Mouse (Mus musculus): Measurements from ENCODE around the gene Fam118b. TPM values are rescaled to one million over a fixed set of nuclear protein-coding genes. Genes with fewer than 3 reads are reported as not detected.

The Fam118b gene
- total and polyA plus RNA-seq, 3 experiments = 23.4 to 30.9 TPM; not detected in 1

DNA sequence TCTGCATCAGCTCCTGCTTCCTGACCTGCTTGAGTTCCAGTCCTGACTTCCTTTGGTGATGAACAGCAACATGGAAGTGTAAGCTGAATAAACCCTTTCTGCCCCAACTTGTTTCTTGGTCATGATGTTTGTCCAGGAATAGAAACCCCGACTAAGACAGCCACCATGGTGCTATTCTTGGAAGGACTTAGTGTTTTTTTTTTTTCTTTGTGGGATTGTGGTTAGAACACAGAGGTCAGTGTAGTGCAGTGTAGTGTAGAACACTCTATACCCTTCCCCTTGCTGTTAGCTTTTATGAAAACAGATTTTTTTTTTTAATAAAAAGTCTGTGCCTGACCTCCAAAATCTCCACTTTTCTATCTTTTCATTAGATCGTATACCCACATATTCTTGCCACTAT is 84.8 kb downstream of the Fam118b start:
- Histone ChIP-seq H3K79me2 (ENCODE audit: control insufficient read depth, insufficient read depth, low read length, poor library complexity) (no peaks in the 10 kb centered on the region), H3K4me3 (ENCODE audit: control insufficient read depth in 1 of 2, insufficient read depth in 1 of 2, low read depth in 2 of 2, low read length in 2 of 2) (no peak overlapping the region), H3K36me3 (ENCODE audit: control insufficient read depth in 1 of 2, insufficient read depth in 2 of 2, low read length in 2 of 2) (peaks cover 0 to 15% of the 10 kb centered on the region in 2 experiments; a peak in 2 of 4 replicates), H3K27me3 (ENCODE audit: control insufficient read depth in 1 of 2, insufficient read depth in 2 of 2, low read length in 2 of 2) (no peaks in the 10 kb centered on the region), H3K9me3 (replicated peaks; ENCODE audit: insufficient read depth, low read length) (no peaks in the 10 kb centered on the region), H3K4me1 (ENCODE audit: control insufficient read depth in 1 of 2, insufficient read depth in 2 of 2, low read length in 2 of 2) (peaks cover 9 to 13% of the 10 kb centered on the region in 2 experiments; a peak in 3 of 4 replicates), H3K9ac (ENCODE audit: control insufficient read depth, low read depth, low read length, poor library complexity, severe bottlenecking) (no peak overlapping the region), H3K27ac (ENCODE audit: control insufficient read depth, low read depth, low read length) (no peak overlapping the region)
- TF ChIP-seq SIN3A (IDR thresholded peaks at IDR 0.05; ENCODE audit: low read length) (0 out of 2 replicates have a peak, but pooled peaks have one; percentile 8), TCF12 (IDR thresholded peaks at IDR 0.05; ENCODE audit: low read depth, low read length) (no peak)
- DNase-seq (ENCODE audit: low read depth, low spot score) = no peak

- TF ChIP-seq MAFK (IDR thresholded peaks at IDR 0.05; ENCODE audit: borderline replicate concordance, low read depth, low read length) (no peak), ZC3H11A (IDR thresholded peaks at IDR 0.05; ENCODE audit: low read depth, low read length) (no peak), RCOR1 (IDR thresholded peaks at IDR 0.05; ENCODE audit: low read depth, low read length) (no peak), SMC3 (IDR thresholded peaks at IDR 0.05; ENCODE audit: low read depth, low read length) (no peak), TBP (IDR thresholded peaks at IDR 0.05; ENCODE audit: low read depth, low read length) (no peak)
- peak overlapping the region; percentile 69 to 85 for H3K4me3 ChIP-seq (ENCODE audit: control insufficient read depth in 1 of 2, insufficient read depth in 1 of 2, low read depth in 2 of 2, low read length in 2 of 2)
- H3K9ac ChIP-seq (ENCODE audit: control insufficient read depth, low read depth, low read length, poor library complexity, severe bottlenecking) = peak overlapping the region; percentile 45
- H3K9me3 ChIP-seq (replicated peaks; ENCODE audit: insufficient read depth, low read length) = no peaks in the 10 kb centered on the region
- no peak for DNase-seq (ENCODE audit: low read depth, low spot score)
- H3K79me2 ChIP-seq (ENCODE audit: control insufficient read depth, insufficient read depth, low read length, poor library complexity) = peaks cover 12% of the 10 kb centered on the region
- peaks cover 0 to 9% of the 10 kb centered on the region in 2 experiments; a peak in 2 of 4 replicates for H3K36me3 ChIP-seq (ENCODE audit: control insufficient read depth in 1 of 2, insufficient read depth in 2 of 2, low read length in 2 of 2)
- peaks cover 0 to 4% of the 10 kb centered on the region in 2 experiments; a peak in 1 of 4 replicates for H3K4me1 ChIP-seq (ENCODE audit: control insufficient read depth in 1 of 2, insufficient read depth in 2 of 2, low read length in 2 of 2)
- no peak overlapping the region for H3K27ac ChIP-seq (ENCODE audit: control insufficient read depth, low read depth, low read length)
- no peaks in the 10 kb centered on the region for H3K27me3 ChIP-seq (ENCODE audit: control insufficient read depth in 1 of 2, insufficient read depth in 2 of 2, low read length in 2 of 2)
Measured at GRCm38 (mm10) chr9:35176124-35176659, 91.4 kb downstream of the Fam118b start.

DNA sequence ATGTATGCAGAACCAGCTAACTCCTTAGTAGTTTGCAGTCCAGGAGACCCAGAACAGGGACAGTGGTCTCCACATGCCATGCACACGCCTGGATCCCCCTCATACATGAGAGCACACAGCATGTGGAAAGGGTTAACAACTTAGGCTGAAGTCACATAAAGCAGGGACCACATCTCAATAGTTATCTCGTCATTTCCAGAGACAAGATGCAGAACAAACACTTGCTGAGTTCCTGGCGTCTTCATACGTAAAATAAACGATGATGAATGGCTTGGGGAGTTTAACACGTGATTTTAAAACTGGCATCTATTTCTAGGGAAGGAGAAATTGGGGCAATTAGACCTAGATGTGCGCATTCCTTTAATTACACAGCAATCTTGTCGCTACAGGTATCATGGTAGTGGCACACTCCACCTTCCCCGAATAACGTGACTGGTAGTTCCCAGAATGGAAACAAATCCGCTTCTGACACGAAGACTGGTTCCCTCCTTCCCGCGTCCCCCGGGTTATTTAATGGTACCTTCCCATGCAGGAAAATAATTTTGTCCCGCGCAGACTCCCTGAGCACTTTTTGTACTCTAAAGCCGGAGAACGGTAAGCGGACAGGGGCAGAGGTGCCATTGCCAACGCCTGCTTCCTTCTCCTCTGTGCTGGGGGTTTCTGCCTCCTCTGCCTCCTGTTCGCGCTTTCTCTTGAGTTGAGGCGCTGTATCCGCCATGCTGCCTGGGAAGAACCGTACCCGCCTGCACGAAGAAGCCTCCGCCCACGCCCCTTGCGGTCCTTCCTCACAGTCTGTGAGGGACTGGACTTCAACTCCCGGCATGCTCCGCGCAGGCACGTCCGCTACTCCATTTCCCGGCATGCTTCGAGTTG is 92.1 kb downstream of the Fam118b start, which contains the start of gene Dcps:
Gene Dcps, minus strand, starts transcription at position 811 of the 873 bp plus-strand sequence.
- H3K4me3 ChIP-seq (ENCODE audit: control insufficient read depth in 1 of 2, insufficient read depth in 1 of 2, low read depth in 2 of 2, low read length in 2 of 2) = peak within 1 kb of the TSS; percentile 69 to 85
- DNase-seq (ENCODE audit: low read depth, low spot score) = peak; percentile 95
- peak within 1 kb of the TSS; percentile 86 for H3K9ac ChIP-seq (ENCODE audit: control insufficient read depth, low read depth, low read length, poor library complexity, severe bottlenecking)
- H3K27me3 ChIP-seq (ENCODE audit: control insufficient read depth in 1 of 2, insufficient read depth in 2 of 2, low read length in 2 of 2) = no peaks in the 10 kb centered on the region
- no peaks in the 10 kb centered on the region for H3K9me3 ChIP-seq (replicated peaks; ENCODE audit: insufficient read depth, low read length)
- peaks cover 0 to 4% of the 10 kb centered on the region in 2 experiments; a peak in 1 of 4 replicates for H3K4me1 ChIP-seq (ENCODE audit: control insufficient read depth in 1 of 2, insufficient read depth in 2 of 2, low read length in 2 of 2)
- H3K27ac ChIP-seq (ENCODE audit: control insufficient read depth, low read depth, low read length) = peak within 1 kb of the TSS; percentile 88
- peaks cover 12% of the 10 kb centered on the region for H3K79me2 ChIP-seq (ENCODE audit: control insufficient read depth, insufficient read depth, low read length, poor library complexity)
- H3K36me3 ChIP-seq (ENCODE audit: control insufficient read depth in 1 of 2, insufficient read depth in 2 of 2, low read length in 2 of 2) = peaks cover 0 to 9% of the 10 kb centered on the region in 2 experiments; a peak in 2 of 4 replicates
- TF ChIP-seq ETS1 (IDR thresholded peaks at IDR 0.05; ENCODE audit: low read depth, low read length) = peak; percentile 56; the same call in 1 of the 2 replicates
- no peak for TF ChIP-seq UBTF (IDR thresholded peaks at IDR 0.05; ENCODE audit: borderline replicate concordance, insufficient read depth, low read depth, low read length)
- TF ChIP-seq MYB (IDR thresholded peaks at IDR 0.05; ENCODE audit: low read depth, low read length) = no peak
- peak; percentile 88 for TF ChIP-seq MYC (IDR thresholded peaks at IDR 0.05; ENCODE audit: low read depth, low read length)
- peak; percentile 32 to 35; a peak in 2 of 4 replicates for TF ChIP-seq EP300 (IDR thresholded peaks at IDR 0.05; ENCODE audit: low read depth in 1 of 2, low read length in 2 of 2)
- peak; percentile 60; the same call in 1 of the 2 replicates for TF ChIP-seq BHLHE40 (IDR thresholded peaks at IDR 0.05; ENCODE audit: borderline replicate concordance, low read depth, low read length)
- no peak for TF ChIP-seq POLR2AphosphoS5 (IDR thresholded peaks at IDR 0.05; ENCODE audit: borderline replicate concordance, low read depth, low read length)
- TF ChIP-seq MEF2A (IDR thresholded peaks at IDR 0.05; ENCODE audit: extremely low read depth, insufficient replicate concordance, low read depth, low read length, poor library complexity, severe bottlenecking) = no peak
- TF ChIP-seq GABPA (IDR thresholded peaks at IDR 0.05; ENCODE audit: low read depth, low read length) = no peak
- TF ChIP-seq MAZ (IDR thresholded peaks at IDR 0.05; ENCODE audit: low read depth, low read length) = no peak
- peak; percentile 75 for TF ChIP-seq MAX (IDR thresholded peaks at IDR 0.05; ENCODE audit: low read length)
- no peak for TF ChIP-seq CTCF (IDR thresholded peaks at IDR 0.05 in 2 of 3, conservative IDR thresholded peaks at IDR 0.05 in 1 of 3; ENCODE audit: control insufficient read depth in 1 of 3, insufficient read depth in 1 of 3, low read depth in 2 of 3, low read length in 3 of 3, poor library complexity in 1 of 3, severe bottlenecking in 1 of 3)
- peak; percentile 79 for TF ChIP-seq NRF1 (IDR thresholded peaks at IDR 0.05; ENCODE audit: insufficient read depth, low read depth, low read length, poor library complexity, severe bottlenecking)
- TF ChIP-seq GATA1 (IDR thresholded peaks at IDR 0.05; ENCODE audit: low read depth, low read length) = no peak
- peak; percentile 89; the same call in 1 of the 2 replicates for TF ChIP-seq KAT2A (conservative IDR thresholded peaks at IDR 0.05; ENCODE audit: low read depth, low read length)
